Mouse (Mus musculus) bone marrow, adult 2 months (tissue): ENCODE data around the gene Kcnip3. TPM values are rescaled to one million over a fixed set of nuclear protein-coding genes. Genes with fewer than 3 reads are reported as not detected.

Experiments
- H3K27ac ChIP-seq: fragments of 200-500 bp; 2 replicates; pipeline ENCODE4 v1.5.1; 2012; ENCODE audit warnings: low read depth, mild to moderate bottlenecking, control low read depth, inconsistent platforms, low read length; ENCODE audit not compliant: control insufficient read depth, poor library complexity, insufficient read depth
- H3K4me1 ChIP-seq: fragments of 200-500 bp; 2 replicates; pipeline ENCODE4 v1.6.1; 2011; ENCODE audit warnings: low read length; ENCODE audit not compliant: control insufficient read depth, insufficient read depth
- H3K4me3 ChIP-seq: fragments of 200-500 bp; replicated peaks from 2 replicates; pipeline ENCODE3; 2011; ENCODE audit warnings: mild to moderate bottlenecking, low read depth, low read length, control low read depth; ENCODE audit not compliant: control insufficient read depth
- CTCF ChIP-seq: fragments of 200-500 bp; IDR thresholded peaks from 2 replicates; pipeline ENCODE4 v1.5.1; 2011; ENCODE audit warnings: low read length, control low read depth; ENCODE audit not compliant: control insufficient read depth, insufficient read depth
- POLR2A ChIP-seq: fragments of 200-500 bp; IDR thresholded peaks from 2 replicates; pipeline ENCODE4 v1.6.1; 2011; ENCODE audit warnings: low read depth, mild to moderate bottlenecking, control low read depth, low read length, borderline replicate concordance; ENCODE audit not compliant: control insufficient read depth
- WGBS: fragments of 180-500 bp; shearing (Covaris S2); methylation state at CpG from one replicate; pipeline ENCODE4 v1.1.7; 2018; 5-methylcytosine and 5-hydroxymethylcytosine counted together
- polyA plus RNA-seq: library from polyadenylated mRNA; stranded (reverse); fragments of >200 nt; gene quantifications from 2 replicates; pipeline ENCODE4 v1.2.4, GENCODE M21; 2011; ENCODE audit warnings: low replicate concordance; ENCODE audit not compliant: missing spikeins, insufficient read depth, insufficient read length

Gene Kcnip3
- polyA plus RNA-seq, 1 experiment = 1.5 TPM

- H3K4me1 ChIP-seq = no peaks in the 10 kb centered on the region
- whole genome bisulfite sequencing = 90% methylated on average over 8 of the region's 8 CpGs
- no peak overlapping the region for H3K27ac ChIP-seq
- no peak for TF ChIP-seq CTCF
- no peak for TF ChIP-seq POLR2A
- H3K4me3 ChIP-seq = no peak overlapping the region
These were observed 50.6 kb downstream of the Kcnip3 start for GRCm38 (mm10) chr2:127471281-127471680.

GRCm38 (mm10) chr2:127470661-127471060 lies 51.2 kb downstream of the Kcnip3 start:
- TF ChIP-seq POLR2A (no peak), CTCF (no peak)
- WGBS = 84% methylated on average over 10 of the region's 10 CpGs
- Histone ChIP-seq H3K4me3 (no peak overlapping the region), H3K27ac (no peak overlapping the region), H3K4me1 (no peaks in the 10 kb centered on the region)

- H3K4me3 ChIP-seq = no peak overlapping the region
- H3K27ac ChIP-seq = no peak overlapping the region
- 74% methylated on average over 5 of the region's 5 CpGs for WGBS
- H3K4me1 ChIP-seq = no peaks in the 10 kb centered on the region
- no peak for TF ChIP-seq CTCF
- TF ChIP-seq POLR2A = no peak
These were observed 51.7 kb downstream of the Kcnip3 start for GRCm38 (mm10) chr2:127470183-127470582.

DNA sequence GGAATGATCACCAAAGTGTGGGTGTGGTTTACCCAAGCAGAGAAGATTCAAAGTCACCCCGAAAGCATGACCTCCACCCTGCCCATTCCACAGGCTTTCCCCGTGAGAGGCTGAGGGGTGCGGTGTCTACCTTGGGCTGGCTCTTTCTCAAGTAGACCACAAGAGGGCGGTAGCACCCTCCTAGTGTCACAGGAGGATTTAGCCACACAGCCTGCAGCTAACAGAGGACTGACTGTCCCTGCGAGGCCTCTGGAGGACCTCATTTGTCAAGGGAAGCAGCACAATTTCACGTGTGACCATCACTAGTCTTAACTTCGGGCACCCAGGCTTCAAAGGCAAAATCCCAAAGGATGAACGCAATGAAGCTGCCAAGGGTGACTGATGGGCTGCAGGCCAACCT lies 59.6 kb downstream of the Kcnip3 start:
- Histone ChIP-seq H3K4me3 (no peak overlapping the region), H3K4me1 (no peaks in the 10 kb centered on the region), H3K27ac (no peak overlapping the region)
- WGBS = 10% methylated on average over 8 of the region's 8 CpGs
- no peak for TF ChIP-seq POLR2A
- TF ChIP-seq CTCF = peak; percentile 84

DNA sequence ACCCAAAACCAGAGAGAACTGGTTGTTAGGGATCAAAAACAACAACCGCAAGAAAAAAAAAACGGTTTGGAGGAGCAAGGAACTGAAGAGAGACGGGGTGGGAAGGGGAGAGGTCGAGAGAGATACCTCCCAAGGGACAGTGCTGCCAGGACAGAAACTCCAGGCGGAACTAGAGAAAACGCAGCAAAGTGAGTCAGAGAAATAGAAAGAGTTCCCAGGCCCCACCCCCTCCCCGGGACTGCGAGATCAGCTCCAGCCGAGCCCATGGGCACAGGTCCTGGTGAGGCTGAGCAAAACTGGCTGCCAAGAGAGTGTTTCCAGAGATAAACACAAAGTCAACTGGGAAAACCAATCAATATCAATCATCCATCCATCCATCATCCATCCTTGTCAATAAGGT lies 60.5 kb downstream of the Kcnip3 start:
- TF ChIP-seq CTCF = no peak
- no peak for TF ChIP-seq POLR2A
- H3K4me3 ChIP-seq = no peak overlapping the region
- no peaks in the 10 kb centered on the region for H3K4me1 ChIP-seq
- no peak overlapping the region for H3K27ac ChIP-seq
- 83% methylated on average over 9 of the region's 9 CpGs for WGBS

DNA sequence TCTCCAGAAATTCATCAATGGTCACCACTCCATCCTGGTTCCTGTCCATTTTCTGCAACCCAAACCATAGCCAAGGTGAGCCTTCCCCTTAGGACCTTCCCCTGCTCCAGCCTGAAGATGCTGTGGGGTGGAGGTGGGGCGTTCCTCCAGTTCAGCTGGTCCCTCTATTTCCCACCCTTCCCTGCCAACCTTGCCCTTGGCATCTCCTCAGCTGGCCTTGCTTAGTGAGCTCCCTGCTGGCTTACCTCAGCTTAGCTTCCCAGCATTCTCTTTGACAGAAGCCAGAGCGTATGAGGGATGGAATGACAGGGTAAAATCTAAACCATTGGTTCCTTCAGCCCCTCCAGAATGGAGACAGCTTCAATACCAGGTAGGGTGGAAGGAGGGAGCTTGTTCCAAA lies 62.6 kb downstream of the Kcnip3 start:
- no peak overlapping the region for H3K27ac ChIP-seq
- H3K4me3 ChIP-seq = no peak overlapping the region
- H3K4me1 ChIP-seq = no peaks in the 10 kb centered on the region
- 72% methylated on average over 2 of the region's 2 CpGs for WGBS
- TF ChIP-seq POLR2A (no peak), CTCF (no peak)

DNA sequence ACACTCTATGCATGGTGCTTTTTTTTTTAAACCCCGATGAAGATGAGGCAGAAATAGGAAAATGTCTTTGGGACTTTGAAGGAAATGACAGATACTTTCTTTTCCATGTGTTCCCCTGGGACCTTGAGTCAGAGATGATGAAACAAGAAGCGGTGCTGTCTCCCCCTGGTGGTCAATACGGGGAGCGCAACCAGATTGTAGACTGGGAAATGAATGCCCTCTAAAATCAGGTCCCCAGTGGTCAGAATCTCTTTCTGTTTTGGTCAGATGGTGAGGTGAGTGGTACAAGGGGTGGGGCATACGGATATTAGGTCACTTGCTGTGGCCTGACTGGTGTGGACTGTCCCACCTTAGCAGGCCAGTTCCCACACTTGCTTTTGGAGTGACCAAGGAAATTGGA lies 68.1 kb downstream of the Kcnip3 start:
- no peak for TF ChIP-seq POLR2A
- peak; percentile 84 for TF ChIP-seq CTCF
- WGBS = 3% methylated on average over 5 of the region's 5 CpGs
- Histone ChIP-seq H3K4me3 (no peak overlapping the region), H3K27ac (no peak overlapping the region), H3K4me1 (no peaks in the 10 kb centered on the region)

GRCm38 (mm10) chr2:127453141-127453540 lies 68.8 kb downstream of the Kcnip3 start:
- H3K4me1 ChIP-seq = no peaks in the 10 kb centered on the region
- WGBS = 74% methylated on average over 9 of the region's 9 CpGs
- no peak overlapping the region for H3K4me3 ChIP-seq
- TF ChIP-seq CTCF (no peak), POLR2A (no peak)
- H3K27ac ChIP-seq = no peak overlapping the region

DNA sequence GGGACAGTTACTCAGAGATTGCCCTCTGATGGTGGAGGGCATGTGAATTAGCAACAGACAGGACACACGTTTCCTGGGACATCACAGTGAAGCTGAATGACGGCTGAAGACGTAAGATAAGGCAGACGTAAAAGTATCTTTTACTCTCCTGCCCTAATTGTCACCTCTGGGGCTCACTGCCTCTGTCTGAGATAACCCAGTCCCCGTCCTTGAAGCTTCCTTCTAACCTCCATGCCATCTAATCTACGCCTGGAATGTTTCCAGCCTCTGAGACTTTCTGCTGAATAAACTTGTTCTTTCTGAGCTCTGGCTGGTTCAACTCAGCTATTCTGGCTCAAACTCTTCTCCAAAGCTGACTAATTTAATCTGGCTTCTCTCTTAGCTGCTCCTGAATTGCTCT lies 70.1 kb downstream of the Kcnip3 start:
- Histone ChIP-seq H3K4me1 (no peaks in the 10 kb centered on the region), H3K27ac (no peak overlapping the region), H3K4me3 (no peak overlapping the region)
- TF ChIP-seq CTCF = no peak
- TF ChIP-seq POLR2A = no peak
- WGBS = 20% methylated on average over 6 of the region's 6 CpGs

DNA sequence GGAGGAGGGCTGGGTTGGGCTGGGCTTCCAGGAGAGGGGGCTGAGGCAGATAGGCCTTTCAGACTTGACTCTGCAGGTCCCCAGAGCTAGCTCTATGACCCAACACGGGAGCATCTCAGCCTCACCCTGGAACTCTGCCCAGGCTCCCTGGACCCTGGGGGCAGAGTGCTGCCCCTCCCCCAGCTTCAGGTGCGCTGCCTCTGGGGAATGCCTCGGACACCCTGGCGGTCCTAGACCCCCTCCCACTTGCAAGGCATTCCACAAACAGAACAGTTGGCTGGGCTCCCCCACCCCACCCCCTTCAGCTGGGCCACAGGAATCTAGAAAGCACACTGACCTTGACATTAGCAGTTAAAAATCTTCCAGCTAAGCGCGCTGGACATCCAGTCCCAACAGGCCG lies 72.2 kb downstream of the Kcnip3 start:
- WGBS = 74% methylated on average over 7 of the region's 7 CpGs
- no peak overlapping the region for H3K4me3 ChIP-seq
- H3K4me1 ChIP-seq = no peaks in the 10 kb centered on the region
- TF ChIP-seq POLR2A (no peak), CTCF (no peak)
- H3K27ac ChIP-seq = no peak overlapping the region
